Mouse (Mus musculus) G1E (cell line): Measurements from ENCODE around the gene Ecm1.

ENCODE experiments used
- CTCF ChIP-seq: IDR thresholded peaks from 2 replicates; pipeline ENCODE4 v1.5.1; 2012; ENCODE audit warnings: low read depth, low read length, inconsistent platforms, mixed read lengths
- GATA1 ChIP-seq: IDR thresholded peaks from 2 replicates; pipeline ENCODE4 v1.6.1; 2012; ENCODE audit warnings: borderline replicate concordance, low read length, inconsistent platforms, mixed read lengths
- GATA2 ChIP-seq: IDR thresholded peaks from 2 replicates; pipeline ENCODE4 v1.6.1; 2012; ENCODE audit warnings: low read depth, low read length, inconsistent platforms, borderline replicate concordance
- POLR2AphosphoS5 ChIP-seq: IDR thresholded peaks from 2 replicates; pipeline ENCODE4 v1.6.1; 2012; ENCODE audit warnings: low read depth, low read length, inconsistent platforms; ENCODE audit not compliant: insufficient replicate concordance
- TAL1 ChIP-seq: conservative IDR thresholded peaks from 2 replicates; pipeline ENCODE4 v1.6.1; 2012; ENCODE audit warnings: low read depth, low read length, inconsistent platforms, mixed read lengths

DNA sequence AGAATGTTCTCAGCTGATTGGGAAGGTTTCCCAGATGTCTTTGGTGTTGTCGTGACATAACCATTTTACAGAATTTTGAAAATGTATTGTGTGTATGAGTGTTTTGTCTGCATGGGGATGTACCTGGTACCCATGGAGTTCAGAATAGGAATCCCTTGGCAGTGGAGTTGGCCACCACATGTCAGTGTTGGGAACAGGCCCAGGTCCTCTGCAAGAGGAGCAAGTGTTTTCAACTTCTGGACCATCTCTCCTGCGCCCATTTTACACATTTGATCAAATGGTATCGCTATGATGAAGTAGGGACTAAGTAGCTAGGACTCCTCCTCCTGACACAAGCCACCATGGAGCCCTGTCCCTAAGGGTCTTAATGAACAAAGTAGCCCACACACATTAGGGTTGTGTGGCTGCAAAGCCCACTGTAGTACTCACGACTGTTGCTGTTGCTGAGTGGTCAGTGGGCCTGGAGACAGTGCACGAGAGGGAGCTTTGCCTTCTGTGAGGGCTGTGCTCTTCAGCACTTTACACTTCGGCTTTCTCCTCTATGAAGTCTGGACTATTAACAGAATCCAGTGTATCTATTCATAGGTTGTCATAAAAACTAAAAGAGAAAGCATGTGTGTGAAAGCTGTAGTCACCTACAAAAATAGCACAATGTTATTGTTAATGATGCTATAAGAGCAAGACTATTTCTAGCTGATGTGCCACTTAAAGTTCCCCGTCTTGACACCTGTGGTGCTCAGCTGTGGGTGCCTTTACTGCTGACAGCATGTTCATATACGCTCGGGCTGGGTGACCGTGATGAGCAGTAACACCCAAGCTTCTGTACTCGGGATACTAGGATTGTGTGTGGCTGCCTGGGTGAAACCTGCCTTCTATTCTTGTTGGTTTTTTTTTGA is 44.3 kb downstream of the Ecm1 start:
- TF ChIP-seq CTCF (no peak), GATA1 (no peak), TAL1 (no peak), GATA2 (no peak), POLR2AphosphoS5 (no peak)
